Mouse (Mus musculus) embryonic stem cell, embryonic (primary cell): ENCODE data around the gene Dock3.

Experiments used
- CTCF ChIA-PET, 4 experiments: fragments of 300-600 bp in 2 of 4; fragments of 350-600 bp in 2 of 4; sonication (Branson Sonifier 250); formaldehyde crosslinking; loops; one replicate each; lab custom pipeline; 2022; ENCODE audit warnings: inconsistent platforms in 2 of 4; lab: Charles Lee
- POLR2A ChIA-PET, 4 experiments: fragments of 300-600 bp in 2 of 4; fragments of 350-600 bp in 2 of 4; sonication (Branson Sonifier 250); formaldehyde crosslinking; loops; one replicate each; lab custom pipeline; 2022; ENCODE audit warnings: antibody characterized with exemption in 4 of 4, inconsistent platforms in 1 of 4; lab: Charles Lee

The Dock3 gene

DNA sequence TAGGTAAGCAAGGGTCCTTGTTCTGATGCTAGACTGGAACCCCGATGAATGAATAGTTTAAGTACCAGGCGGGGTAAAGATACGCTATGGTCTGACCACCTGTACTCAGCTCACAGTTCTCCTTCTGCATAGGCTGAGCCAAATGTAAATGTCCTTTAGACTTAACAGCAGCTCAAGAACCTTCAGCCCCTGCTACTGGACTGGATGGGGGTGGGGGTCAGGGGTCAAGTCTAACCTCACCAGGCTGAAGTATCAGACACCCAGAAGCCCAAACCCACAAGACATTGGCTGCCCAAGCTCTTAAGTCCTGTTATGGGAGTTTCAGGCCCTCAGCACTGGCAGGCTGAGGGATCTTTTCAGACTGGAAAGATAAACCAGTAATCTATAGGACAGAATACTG lies 343.4 kb downstream of the Dock3 start:
- ChIA-PET POLR2A (interaction anchor here in 2 of 4 experiments (0.6 to 2.2 kb wide), 8 partner anchors 10 to 203 kb away, joined by 3 to 9 read pairs (median 4); partner anchors contain the start of gene Tex264 (in 1 of the 2)), CTCF (no interaction called here)

DNA sequence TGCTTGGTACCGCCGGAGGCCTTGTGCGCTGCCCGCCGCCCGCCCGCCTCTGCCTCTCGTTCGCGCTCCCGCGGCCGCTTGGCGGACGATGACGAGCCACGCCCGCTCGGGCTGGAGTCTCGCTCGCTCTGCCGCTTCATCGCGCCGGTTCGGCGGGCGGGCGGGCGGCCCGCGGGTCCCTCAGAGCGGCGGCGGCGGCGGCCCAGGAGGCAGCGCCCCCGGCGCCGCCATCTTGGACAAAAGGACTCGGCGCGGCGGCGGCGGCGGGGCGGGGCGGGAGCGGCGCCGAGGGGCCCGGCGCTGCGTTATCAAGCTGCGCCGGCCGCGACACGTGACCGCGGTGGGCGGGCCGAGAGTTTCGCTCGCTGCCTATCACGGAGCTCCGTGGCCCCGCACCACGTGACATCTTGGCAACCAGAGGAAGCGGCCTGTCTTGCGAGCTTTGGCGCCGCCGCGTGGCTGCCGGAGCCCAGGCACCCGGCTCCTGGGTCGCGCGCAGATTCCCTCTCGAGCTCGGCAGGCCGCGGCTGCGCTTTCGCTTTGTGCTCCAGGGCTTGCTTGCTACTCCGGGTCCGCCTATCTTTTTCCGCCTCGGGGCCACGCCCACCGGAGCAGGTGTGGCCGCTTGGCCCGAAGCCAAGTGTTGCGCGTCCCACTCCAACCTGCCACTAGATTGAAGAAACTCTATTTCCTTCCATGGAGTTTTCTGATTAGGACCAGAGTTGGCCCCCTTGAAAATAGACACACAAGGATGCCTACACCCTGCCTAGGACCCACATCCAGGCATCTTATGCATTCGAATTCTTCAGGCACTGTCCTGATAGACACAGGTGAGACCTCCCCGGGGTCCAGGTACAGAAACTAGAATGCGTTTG lies 344.6 kb downstream of the Dock3 start, which contains the start of gene Rbm15b:
Rbm15b (minus strand) TSS at position 601 of the 875 bp plus-strand sequence.
- POLR2A ChIA-PET, result interaction anchor here in 3 of 4 experiments (0.6 to 4.0 kb wide), 36 partner anchors 9 to 647 kb away, joined by 3 to 32 read pairs (median 3); partner anchors contain the start of genes Mapkapk3 (in 3 of the 3), 6430571L13Rik (in 1 of the 3), Dock3 (in 1 of the 3) and Grm2 (in 1 of the 3)
- CTCF ChIA-PET, result interaction anchor here in 3 of 4 experiments (0.8 to 1.5 kb wide), 11 partner anchors 65 to 453 kb away, joined by 3 to 11 read pairs (median 4); partner anchors contain the start of genes 6430571L13Rik (in 1 of the 3), Mapkapk3 (in 1 of the 3) and Parp3 (in 1 of the 3)

DNA sequence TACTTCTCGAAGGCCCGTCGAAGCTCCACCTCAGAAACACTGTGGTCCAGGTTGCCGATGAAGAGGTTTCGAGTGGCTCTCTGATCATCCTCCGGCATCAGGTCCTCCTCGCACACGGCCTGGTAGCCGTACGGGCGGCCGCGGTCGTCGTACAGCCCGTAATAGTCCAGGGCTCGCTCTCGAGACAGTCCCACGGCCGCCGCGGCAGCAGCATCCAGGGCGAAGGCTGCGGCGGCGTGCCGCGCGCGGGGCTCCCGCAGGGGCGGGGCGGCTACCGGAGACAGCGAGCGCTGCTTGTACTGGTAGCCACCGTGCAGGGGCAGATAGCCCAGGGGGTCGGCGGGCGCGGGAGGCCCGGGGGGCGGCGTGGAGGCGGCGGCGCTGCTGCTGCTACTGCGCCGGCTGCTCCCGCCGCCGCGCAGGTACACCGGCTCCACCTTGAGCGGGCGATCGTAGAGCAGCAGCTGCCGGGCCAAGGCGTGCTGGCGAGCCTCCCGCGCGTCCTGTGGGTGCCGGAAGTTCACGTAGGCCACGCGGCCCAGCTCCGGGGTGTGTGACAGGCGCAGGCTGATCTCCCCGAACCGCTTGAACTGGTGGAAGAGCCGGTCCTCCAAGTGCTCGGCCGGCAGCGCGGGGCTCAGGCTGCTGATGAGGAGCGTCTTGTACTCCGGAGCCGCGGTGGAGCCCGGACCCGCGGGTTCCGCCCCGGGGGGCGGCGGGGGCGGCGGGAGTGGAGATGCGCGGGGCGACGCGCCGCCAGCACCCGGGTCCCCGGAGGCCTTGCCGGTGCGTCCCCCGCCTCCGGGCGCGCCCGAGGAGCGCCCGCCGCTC lies 345.6 kb downstream of the Dock3 start:
- CTCF ChIA-PET, result interaction anchor here in 3 of 4 experiments (0.9 to 1.5 kb wide), 10 partner anchors 64 to 442 kb away, joined by 3 to 11 read pairs (median 4); partner anchors contain the start of genes Mapkapk3 (in 1 of the 3) and Parp3 (in 1 of the 3)
- POLR2A ChIA-PET, result interaction anchor here in 3 of 4 experiments (0.6 to 4.0 kb wide), 19 partner anchors 9 to 410 kb away, joined by 3 to 32 read pairs (median 3); partner anchors contain the start of gene Mapkapk3 (in 1 of the 3)

DNA sequence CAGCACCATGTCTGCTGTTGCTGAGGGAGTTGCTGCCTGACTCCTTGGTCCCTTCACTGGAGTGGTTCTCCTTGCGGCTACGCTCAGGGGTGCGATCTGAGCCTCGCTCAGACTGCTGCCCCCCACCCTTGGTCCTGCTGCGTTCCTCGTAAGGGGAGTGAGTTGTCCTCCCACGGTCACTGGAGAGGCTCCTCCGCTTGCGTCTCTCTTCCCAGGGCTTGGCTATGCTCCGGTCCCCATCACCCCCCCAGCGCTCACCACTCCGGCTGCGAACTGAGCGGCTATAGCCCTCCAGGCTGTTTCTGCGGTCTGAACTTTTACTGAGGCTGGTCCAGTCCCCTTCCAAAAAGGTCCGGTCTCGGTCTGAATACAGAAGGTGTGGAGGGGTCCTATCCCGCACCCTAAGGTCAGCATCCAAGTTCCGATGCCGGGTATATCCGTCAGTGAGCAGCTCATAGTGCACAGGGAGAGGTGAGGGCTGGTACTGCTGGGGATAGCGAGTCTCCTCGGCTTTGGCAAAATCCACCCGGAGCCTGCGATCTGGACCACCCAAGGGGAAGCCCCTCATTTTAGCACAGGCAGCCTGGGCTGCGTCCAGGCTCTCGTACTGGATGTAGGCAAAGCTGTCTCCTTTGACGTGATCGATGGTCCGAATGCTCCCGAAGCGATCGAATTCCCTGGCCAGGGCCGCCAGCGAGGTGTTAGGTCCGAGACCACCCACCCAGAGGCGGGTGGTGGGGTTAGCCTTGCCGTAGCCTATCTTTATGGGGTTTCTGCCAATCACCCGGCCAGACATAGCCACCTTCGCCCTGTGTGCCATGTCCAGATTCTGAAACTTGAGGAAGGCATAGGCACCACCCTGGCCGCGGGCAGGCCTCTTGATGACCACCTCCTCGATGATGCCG lies 346.5 kb downstream of the Dock3 start:
- ChIA-PET POLR2A (interaction anchor here (0.8 to 4.0 kb wide), 10 partner anchors 9 to 97 kb away, joined by 3 to 32 read pairs (median 4); no protein-coding TSS in a partner anchor), CTCF (no interaction called here)

DNA sequence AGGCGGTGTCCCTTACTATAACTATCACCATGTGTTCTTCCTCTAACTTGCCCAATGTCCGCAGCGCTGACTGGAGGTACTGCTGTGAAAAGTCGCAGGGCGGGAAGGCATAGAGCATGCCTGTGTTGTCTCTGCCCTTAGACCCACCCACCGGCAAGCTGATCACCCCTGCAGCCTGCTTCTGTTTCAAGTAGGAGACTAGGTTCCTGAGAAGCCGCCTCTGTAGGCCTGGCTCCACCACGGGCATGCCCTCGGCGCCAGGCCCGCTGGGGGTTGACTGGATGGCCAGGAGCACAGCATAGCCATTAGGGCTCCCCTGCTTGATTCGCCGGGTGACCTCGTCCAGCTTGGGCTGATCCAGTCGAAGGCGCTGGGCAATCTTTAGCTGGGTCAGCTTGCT lies 347.4 kb downstream of the Dock3 start:
- ChIA-PET CTCF (interaction anchor here in 1 of 4 experiments (0.6 kb wide), 1 partner anchor 459 kb away, joined by 3 read pairs; no protein-coding TSS in a partner anchor), POLR2A (interaction anchor here in 3 of 4 experiments (0.8 to 4.0 kb wide), 11 partner anchors 8 to 208 kb away, joined by 3 to 32 read pairs (median 5); partner anchors contain the start of gene Tex264 (in 1 of the 3))

DNA sequence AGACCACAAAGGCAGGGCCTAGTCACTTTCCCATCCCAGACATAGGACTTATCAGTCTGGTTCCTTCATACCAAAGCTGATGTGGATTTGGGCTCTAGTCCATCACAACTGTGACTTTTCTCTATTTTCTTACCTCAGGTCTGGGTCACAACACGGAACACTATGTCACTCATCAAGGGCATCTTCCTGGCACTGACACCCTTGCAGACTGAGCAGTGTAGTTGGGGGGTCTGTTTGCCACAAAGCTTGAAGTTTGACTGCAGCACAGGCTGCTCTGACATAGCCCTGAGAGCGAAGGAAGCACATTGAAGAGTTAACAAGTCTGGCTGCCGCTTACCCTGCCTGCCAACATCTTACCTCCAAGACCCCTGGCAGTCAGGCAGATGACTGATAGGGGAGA lies 348.6 kb downstream of the Dock3 start:
- POLR2A ChIA-PET, result interaction anchor here in 2 of 4 experiments (0.5 to 3.4 kb wide), 8 partner anchors 8 to 207 kb away, joined by 3 to 27 read pairs (median 6); partner anchors contain the start of genes Manf (in 2 of the 2) and Tex264 (in 1 of the 2)
- CTCF ChIA-PET, result no interaction called here

DNA sequence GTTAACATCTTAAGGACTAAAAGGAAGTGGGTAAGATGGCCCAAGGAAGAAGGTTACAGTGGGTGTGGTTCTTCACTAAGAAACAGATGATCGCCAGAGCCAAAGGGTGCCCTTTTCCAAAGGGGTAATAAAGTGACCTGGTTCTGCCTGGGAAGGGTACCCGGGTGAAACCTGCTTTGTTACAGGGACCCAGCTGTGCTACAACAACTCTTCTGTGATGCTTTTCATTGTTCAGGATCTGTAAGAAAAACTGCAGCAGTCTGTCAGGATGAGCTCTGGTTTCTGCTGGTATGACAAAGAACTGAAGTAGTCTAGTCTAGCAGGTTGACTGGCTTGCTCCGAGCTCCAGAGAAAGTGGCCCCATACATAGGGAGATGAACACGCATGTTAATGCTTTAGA lies 349.5 kb downstream of the Dock3 start:
- ChIA-PET POLR2A (interaction anchor here in 3 of 4 experiments (0.9 to 3.4 kb wide), 10 partner anchors 9 to 204 kb away, joined by 3 to 27 read pairs (median 4); partner anchors contain the start of gene Manf (in 2 of the 3)), CTCF (interaction anchor here in 1 of 4 experiments (0.6 kb wide), 1 partner anchor 731 kb away, joined by 8 read pairs; no protein-coding TSS in a partner anchor)

DNA sequence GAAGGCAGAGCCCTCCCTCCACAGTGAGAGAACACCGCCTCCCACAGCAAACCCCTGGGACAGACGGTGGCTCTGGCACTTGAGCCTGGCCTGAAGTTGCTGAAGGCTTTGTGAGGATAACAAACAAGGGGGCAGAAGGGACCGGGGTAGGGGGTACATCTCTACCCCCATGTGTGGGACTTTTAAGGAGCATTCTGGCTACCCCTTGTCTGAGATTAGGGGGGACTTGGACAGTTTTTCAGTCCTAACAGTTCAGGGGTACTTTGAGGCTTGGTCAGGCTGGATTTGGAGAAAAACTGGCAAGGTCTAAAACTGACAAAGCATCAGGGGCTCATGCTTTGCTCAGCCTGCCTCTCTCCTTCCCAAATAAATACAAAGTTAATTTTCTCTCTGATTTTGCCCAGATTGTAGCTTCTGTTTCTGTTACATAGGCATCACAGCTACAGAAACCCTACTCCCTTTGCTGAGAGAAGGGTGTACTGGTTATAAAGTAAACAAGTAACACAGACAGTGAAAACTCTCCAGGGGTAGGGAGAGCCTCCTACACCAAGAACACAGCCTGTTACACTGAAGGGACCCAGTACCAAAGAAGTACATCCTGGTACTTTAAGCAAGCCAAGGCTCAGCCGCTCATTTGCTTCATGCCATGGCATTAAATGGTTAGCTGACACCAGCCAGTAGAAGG lies 350.5 kb downstream of the Dock3 start:
- ChIA-PET CTCF (no interaction called here), POLR2A (interaction anchor here in 3 of 4 experiments (0.9 to 3.4 kb wide), 10 partner anchors 9 to 203 kb away, joined by 3 to 27 read pairs (median 4); partner anchors contain the start of gene Manf (in 2 of the 3))

DNA sequence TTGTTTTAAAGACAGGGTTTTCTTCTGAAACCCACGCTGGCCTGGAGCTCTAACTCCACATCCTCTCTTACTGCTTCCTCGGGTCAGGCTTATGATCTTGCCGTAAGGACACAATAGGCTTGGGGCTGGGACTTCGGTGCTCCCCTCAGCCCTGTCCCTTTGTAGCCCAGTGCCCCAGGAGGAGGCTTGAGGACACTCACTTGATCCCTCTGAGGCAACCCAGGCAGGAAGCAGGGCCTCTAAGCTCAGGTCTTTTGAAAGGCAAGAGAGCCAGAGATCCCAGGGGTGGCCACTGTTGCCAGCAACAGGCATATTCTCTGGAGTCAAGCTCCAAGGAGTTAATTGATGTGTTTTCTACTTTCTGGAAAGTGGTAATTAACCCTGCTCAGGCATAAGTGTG lies 352.2 kb downstream of the Dock3 start:
- POLR2A ChIA-PET, result interaction anchor here in 3 of 4 experiments (0.8 to 1.9 kb wide), 10 partner anchors 9 to 654 kb away, joined by 3 to 6 read pairs (median 4); partner anchors contain the start of genes Manf (in 3 of the 3), Tex264 (in 1 of the 3) and Tmem115 (in 1 of the 3)
- CTCF ChIA-PET, result no interaction called here

DNA sequence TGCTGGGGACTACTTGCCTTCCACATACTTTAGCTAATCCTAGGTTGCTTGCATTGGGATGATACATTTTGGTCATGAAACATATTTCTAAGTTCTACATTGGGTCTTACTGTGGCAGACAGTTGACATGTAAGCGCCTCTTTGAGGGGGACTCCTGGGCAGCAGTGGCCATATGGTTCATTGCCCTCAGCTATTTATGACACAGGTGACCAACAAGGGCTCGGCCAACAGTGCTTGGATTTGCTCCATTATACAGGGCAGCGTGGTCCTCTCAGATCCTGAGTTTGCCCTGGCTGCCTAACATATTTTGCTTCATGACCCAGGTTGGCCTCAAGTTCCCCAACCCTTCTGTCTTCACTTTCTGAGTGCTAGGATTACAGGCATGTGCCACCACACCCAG lies 355.0 kb downstream of the Dock3 start:
- POLR2A ChIA-PET, result interaction anchor here in 2 of 4 experiments (0.9 to 5.1 kb wide), 7 partner anchors 9 to 19 kb away, joined by 3 to 32 read pairs (median 5); partner anchors contain the start of genes Manf (in 2 of the 2) and Rbm15b (in 2 of the 2)
- CTCF ChIA-PET, result no interaction called here

DNA sequence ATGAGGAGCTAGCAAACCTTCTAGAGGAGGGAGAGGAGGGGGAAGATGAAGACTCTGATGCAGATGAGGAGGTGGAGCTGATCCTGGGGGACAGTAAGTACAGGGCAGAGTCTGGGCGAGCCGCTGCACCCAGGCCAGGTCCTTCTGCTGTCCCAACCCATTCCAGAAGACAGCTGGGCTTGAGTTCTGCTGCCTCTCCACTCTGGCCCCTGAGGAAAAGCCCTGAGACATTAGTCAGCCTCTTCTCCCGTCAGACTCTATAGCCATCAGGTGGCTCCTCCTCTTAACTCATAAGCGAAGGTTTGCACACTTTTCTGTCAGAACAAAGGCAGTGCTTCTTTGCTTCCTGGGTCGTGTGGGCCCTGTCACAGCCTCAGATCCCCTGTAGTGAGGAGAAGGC lies 357.5 kb downstream of the Dock3 start:
- ChIA-PET POLR2A (interaction anchor here in 3 of 4 experiments (0.7 to 5.1 kb wide), 8 partner anchors 10 to 43 kb away, joined by 3 to 32 read pairs (median 4); partner anchors contain the start of genes Manf (in 2 of the 3) and Rbm15b (in 1 of the 3)), CTCF (no interaction called here)

DNA sequence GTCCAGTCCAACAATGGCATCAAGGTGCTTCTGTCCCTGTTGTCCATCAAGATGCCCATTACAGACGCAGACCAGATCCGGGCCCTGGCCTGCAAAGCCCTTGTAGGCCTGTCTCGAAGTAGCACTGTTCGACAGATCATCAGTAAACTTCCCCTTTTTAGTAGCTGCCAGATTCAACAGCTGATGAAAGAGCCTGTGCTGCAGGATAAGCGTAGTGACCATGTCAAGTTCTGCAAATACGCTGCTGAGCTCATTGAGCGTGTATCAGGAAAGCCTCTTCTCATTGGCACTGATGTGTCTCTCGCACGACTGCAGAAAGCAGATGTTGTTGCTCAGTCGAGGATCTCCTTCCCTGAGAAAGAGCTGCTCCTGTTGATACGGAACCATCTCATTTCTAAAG lies 373.7 kb downstream of the Dock3 start:
- ChIA-PET POLR2A (interaction anchor here in 3 of 4 experiments (0.6 to 1.4 kb wide), 5 partner anchors 12 to 29 kb away, joined by 3 to 4 read pairs (median 3); partner anchors contain the start of gene Rbm15b (in 1 of the 3)), CTCF (no interaction called here)

DNA sequence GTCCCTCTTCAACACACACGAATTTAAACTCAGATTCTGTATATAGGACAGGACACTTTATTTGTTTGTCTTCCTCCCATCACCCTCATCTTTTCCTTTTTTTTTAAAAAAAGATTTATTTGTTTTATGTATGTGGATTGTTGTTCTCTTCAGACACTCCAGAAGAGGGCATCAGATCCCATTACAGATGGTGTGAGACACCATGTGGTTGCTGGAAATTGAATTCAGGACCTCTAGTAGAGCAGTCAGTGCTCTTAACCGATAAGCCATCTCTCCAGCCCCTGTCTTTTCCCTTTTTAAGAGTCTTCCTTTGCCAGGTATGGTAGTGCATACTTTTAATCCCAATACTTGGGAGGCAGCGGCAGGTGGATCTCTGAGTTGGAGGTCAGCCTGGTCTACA lies 375.0 kb downstream of the Dock3 start:
- ChIA-PET CTCF (no interaction called here), POLR2A (interaction anchor here in 2 of 4 experiments (1.3 to 2.3 kb wide), 2 partner anchors 14 to 32 kb away, joined by 3 to 9 read pairs; no protein-coding TSS in a partner anchor)
